Mouse (Mus musculus): Measurements from ENCODE around the gene Ap4e1. TPM values are rescaled to one million over a fixed set of nuclear protein-coding genes. Genes with fewer than 3 reads are reported as not detected.

The Ap4e1 gene
- polyA plus RNA-seq, 1 experiment, result 2.5 TPM

DNA sequence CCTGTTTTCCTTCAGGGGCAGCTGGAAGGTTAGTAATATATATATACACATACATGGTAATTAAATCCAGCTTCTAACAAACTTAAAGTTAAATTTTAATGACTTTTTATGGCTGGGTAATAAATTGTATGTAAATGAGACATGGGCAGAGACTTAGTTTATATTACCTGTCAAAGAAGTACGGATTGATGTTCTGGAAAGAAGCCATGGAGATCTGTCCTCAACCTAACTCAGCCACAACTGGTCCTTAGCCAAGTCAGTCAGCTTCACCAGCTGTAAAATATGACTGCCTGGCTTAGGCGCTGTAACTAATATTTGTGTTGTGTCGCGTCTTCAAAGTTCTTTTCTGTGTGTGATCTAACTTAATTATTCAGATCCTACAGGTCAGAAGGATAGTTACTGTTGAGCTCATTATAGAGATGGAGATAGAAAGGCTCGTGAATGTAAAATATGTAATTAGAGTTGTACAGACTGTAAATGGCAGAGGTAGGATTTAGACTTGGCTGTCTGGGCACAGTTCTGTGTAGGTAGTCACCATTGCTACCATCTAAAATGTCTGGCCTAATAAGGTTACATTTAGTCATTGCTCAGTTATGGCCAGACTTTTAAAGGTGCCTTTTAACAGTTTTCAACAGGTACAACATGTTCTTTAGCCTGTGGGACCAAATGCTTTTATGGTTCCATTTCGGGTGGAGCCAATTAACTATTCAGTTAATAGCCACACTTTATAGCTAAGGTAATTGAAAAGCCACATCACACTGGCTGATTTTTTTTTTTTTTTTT is 13.9 kb upstream of the Ap4e1 start:
- no peak for TF ChIP-seq POLR2A (IDR thresholded peaks at IDR 0.05; ENCODE audit: low read depth, low read length)
- Histone ChIP-seq H3K4me3 (ENCODE audit: extremely low read depth, insufficient read depth, insufficient read length) (no peak overlapping the region), H3K27me3 (ENCODE audit: control insufficient read depth, insufficient read depth, low read length) (no peaks in the 10 kb centered on the region), H3K4me1 (ENCODE audit: control insufficient read depth, insufficient read depth, insufficient read length) (peaks cover 2% of the 10 kb centered on the region; the same call in 1 of the 2 replicates), H3K27ac (ENCODE audit: insufficient read depth, low read length) (no peak overlapping the region), H3K36me3 (ENCODE audit: control insufficient read depth, insufficient read depth, low read length) (no peaks in the 10 kb centered on the region)
- no peak for DNase-seq (ENCODE audit: low read depth in 1 of 2, low spot score in 2 of 2)
- WGBS, result 90% methylated on average over 6 of the region's 6 CpGs

DNA sequence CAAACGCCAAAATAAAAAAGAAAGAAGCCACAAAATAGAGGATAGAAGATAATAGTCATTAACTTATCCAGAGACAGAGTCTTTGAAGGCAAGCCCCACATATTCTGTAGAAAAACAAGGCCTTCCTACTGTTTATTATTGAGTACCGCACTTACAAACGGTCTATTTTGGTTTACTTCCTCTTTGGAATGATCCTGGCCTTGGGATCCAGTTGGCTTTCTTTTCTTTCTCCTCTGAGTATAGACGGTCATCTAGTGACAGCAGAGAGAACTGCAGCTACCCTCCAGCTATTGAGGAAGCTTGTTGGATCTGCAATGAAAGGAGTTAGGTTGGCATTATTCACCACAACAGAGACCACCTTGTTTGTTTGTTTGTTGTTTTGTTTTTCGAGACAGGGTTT is 11.8 kb upstream of the Ap4e1 start:
- no peak overlapping the region for H3K4me3 ChIP-seq (ENCODE audit: extremely low read depth, insufficient read depth, insufficient read length)
- H3K4me1 ChIP-seq (ENCODE audit: control insufficient read depth, insufficient read depth, insufficient read length), result no peaks in the 10 kb centered on the region
- WGBS, result 7% methylated on average over 5 of the region's 5 CpGs
- DNase-seq (ENCODE audit: low read depth in 1 of 2, low spot score in 2 of 2), result no peak
- no peak overlapping the region for H3K27ac ChIP-seq (ENCODE audit: insufficient read depth, low read length)
- no peaks in the 10 kb centered on the region for H3K36me3 ChIP-seq (ENCODE audit: control insufficient read depth, insufficient read depth, low read length)
- TF ChIP-seq CTCF (IDR thresholded peaks at IDR 0.05; ENCODE audit: extremely low read depth, insufficient read depth, insufficient read length, insufficient replicate concordance) (peak; percentile 17; the same call in 1 of the 2 replicates), POLR2A (IDR thresholded peaks at IDR 0.05; ENCODE audit: low read depth, low read length) (no peak)
- no peaks in the 10 kb centered on the region; the same call in 1 of the 2 replicates for H3K27me3 ChIP-seq (ENCODE audit: control insufficient read depth, insufficient read depth, low read length)

DNA sequence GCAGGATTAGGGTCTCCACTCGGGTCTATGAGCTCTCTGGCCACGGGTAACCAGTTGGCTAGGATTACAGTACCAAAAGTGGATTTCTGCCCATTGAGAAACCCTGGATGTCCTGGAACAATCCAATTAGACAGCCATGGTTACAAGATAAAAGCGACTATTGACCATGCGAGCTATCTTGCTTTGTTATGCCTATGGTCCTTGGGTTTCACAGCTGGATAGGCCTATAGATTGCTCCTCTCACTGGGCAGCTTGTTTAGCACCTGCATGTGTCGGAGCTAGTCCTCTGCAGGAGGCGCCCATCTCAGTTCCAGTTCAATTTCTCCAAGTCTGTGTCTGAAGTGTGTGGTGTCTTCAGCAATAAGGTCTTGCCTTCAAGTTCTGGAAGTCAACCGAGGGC is 10.3 kb upstream of the Ap4e1 start:
- no peak for DNase-seq (ENCODE audit: low read depth in 1 of 2, low spot score in 2 of 2)
- Histone ChIP-seq H3K27me3 (ENCODE audit: control insufficient read depth, insufficient read depth, low read length) (no peaks in the 10 kb centered on the region; the same call in 1 of the 2 replicates), H3K27ac (ENCODE audit: insufficient read depth, low read length) (no peak overlapping the region), H3K4me1 (ENCODE audit: control insufficient read depth, insufficient read depth, insufficient read length) (no peaks in the 10 kb centered on the region), H3K36me3 (ENCODE audit: control insufficient read depth, insufficient read depth, low read length) (no peaks in the 10 kb centered on the region), H3K4me3 (ENCODE audit: extremely low read depth, insufficient read depth, insufficient read length) (no peak overlapping the region)
- WGBS, result 84% methylated on average over 7 of the region's 7 CpGs
- no peak for TF ChIP-seq POLR2A (IDR thresholded peaks at IDR 0.05; ENCODE audit: low read depth, low read length)
- no peak for TF ChIP-seq CTCF (IDR thresholded peaks at IDR 0.05; ENCODE audit: extremely low read depth, insufficient read depth, insufficient read length, insufficient replicate concordance)

DNA sequence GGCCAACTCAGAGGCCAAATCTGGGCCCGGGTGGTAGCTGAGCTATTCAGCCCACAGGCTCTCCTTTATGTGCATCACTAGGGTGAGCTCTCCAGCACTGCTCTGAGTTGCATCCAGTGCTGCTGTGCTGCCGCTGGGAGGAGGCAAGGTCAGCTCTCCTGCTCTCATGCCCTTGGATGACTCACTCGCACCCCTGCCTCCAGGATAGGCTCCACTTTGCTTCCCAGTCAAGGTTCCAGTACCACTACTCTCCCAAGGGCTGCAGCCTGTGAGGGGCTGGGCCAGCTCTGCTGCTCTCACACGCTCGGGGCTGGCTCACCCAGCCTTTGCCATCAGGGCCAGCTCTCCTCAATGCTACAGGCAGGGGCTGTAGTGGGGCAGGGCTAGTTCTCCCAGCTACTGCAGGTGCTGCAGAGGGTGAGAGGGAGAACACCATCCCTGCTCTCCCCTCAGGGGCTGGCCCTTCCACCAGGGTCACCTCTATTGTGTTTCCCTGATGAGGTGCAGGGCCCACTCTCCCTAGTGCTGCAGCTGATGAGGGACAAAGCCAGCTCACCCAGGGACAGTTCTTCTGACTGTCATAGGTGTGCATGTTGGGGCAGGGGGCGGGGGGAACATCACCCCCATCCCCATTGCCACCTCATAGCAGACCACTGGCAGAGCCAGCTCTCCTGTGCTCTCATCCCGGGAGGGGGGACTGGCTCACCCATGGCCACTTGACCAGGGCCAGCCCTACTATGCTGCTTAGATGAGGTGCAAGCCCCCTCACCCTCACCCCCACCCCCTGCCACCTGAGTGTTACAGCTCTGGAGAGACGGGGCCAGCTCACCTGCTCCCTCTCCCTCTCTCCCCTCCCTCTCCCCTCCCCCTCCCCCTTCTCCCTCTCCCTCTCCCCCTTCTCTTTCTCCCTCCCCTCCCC is 7.9 kb upstream of the Ap4e1 start:
- no peak for TF ChIP-seq CTCF (IDR thresholded peaks at IDR 0.05; ENCODE audit: extremely low read depth, insufficient read depth, insufficient read length, insufficient replicate concordance)
- TF ChIP-seq POLR2A (IDR thresholded peaks at IDR 0.05; ENCODE audit: low read depth, low read length), result no peak
- 89% methylated on average over 7 of the region's 8 CpGs for WGBS
- no peaks in the 10 kb centered on the region for H3K36me3 ChIP-seq (ENCODE audit: control insufficient read depth, insufficient read depth, low read length)

DNA sequence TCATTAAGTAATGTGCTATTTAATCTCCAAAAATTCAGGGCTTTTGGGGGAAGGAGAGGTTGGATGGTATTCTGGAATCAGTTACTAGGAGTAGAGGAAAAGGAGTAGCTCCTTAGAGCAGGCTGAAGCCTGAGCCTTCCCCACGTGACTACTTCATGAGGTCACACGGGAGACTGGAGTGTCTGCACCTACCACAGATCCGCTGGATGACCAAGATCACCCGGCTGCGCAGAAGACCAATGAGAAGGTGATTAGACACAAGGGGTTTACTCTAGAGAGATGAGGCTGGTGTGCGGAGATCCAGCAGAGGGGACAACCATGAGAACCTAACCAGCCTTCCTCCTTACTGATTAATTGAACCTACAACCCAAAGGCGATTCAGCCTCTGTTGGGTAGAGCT is 4.5 kb upstream of the Ap4e1 start:
- WGBS, result 91% methylated on average over 7 of the region's 7 CpGs
- H3K27me3 ChIP-seq (ENCODE audit: control insufficient read depth, insufficient read depth, low read length), result peaks cover 2% of the 10 kb centered on the region; the same call in 1 of the 2 replicates
- TF ChIP-seq POLR2A (IDR thresholded peaks at IDR 0.05; ENCODE audit: low read depth, low read length), result no peak
- no peak for TF ChIP-seq CTCF (IDR thresholded peaks at IDR 0.05; ENCODE audit: extremely low read depth, insufficient read depth, insufficient read length, insufficient replicate concordance)
- no peaks in the 10 kb centered on the region for H3K36me3 ChIP-seq (ENCODE audit: control insufficient read depth, insufficient read depth, low read length)
- no peak for DNase-seq (ENCODE audit: low read depth in 1 of 2, low spot score in 2 of 2)
- no peak overlapping the region for H3K27ac ChIP-seq (ENCODE audit: insufficient read depth, low read length)
- H3K4me3 ChIP-seq (ENCODE audit: extremely low read depth, insufficient read depth, insufficient read length), result no peak overlapping the region
- no peaks in the 10 kb centered on the region for H3K4me1 ChIP-seq (ENCODE audit: control insufficient read depth, insufficient read depth, insufficient read length)

More for the DNA sequence above, 7.9 kb upstream of the Ap4e1 start:
- Histone ChIP-seq H3K4me3 (ENCODE audit: extremely low read depth, insufficient read depth, insufficient read length) (no peak overlapping the region), H3K4me1 (ENCODE audit: control insufficient read depth, insufficient read depth, insufficient read length) (no peaks in the 10 kb centered on the region), H3K27ac (ENCODE audit: insufficient read depth, low read length) (no peak overlapping the region), H3K27me3 (ENCODE audit: control insufficient read depth, insufficient read depth, low read length) (peaks cover 2% of the 10 kb centered on the region; the same call in 1 of the 2 replicates)
- DNase-seq (ENCODE audit: low read depth in 1 of 2, low spot score in 2 of 2), result no peak

DNA sequence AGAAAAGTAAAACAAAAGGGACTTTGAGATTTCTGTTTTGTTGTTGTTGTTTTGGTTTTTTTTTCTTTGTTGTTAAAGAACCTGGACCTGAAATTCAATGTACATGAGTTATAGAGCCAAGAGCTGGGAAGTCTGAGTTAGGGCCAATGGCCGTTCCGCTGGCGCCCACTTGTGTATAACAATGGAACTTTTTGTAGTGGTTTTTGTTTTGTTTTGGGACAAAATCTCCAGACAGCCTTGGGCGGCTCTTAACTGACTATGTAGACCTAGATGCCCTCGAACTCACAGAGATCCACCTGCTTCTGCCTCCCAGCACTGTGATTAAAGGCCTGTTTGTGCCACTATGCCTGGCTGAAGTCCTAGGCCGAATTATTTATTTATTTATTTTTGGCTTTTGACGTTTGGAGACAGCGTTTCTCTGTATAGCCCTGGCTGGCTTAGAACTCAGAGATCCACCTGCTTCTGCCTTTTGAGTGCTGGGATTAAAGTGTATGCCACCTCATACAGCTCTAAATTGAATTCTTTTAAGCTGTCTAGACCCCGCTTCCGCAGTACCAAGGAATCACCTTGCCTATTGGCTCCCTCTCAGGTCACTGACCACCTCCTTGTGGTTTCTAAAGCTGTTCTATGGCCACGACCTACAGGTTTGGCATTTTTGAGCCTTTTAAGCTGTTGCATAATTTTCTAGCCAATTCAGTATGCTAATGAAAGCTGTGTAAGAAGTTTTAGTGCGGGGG is 1.7 kb upstream of the Ap4e1 start:
- DNase-seq (ENCODE audit: low read depth in 1 of 2, low spot score in 2 of 2), result peak; percentile 38 to 58
- Histone ChIP-seq H3K4me3 (ENCODE audit: extremely low read depth, insufficient read depth, insufficient read length) (peak overlapping the region; percentile 53), H3K4me1 (ENCODE audit: control insufficient read depth, insufficient read depth, insufficient read length) (no peaks in the 10 kb centered on the region; the same call in 1 of the 2 replicates), H3K27ac (ENCODE audit: insufficient read depth, low read length) (no peak overlapping the region), H3K36me3 (ENCODE audit: control insufficient read depth, insufficient read depth, low read length) (no peaks in the 10 kb centered on the region), H3K27me3 (ENCODE audit: control insufficient read depth, insufficient read depth, low read length) (peaks cover 2% of the 10 kb centered on the region; the same call in 1 of the 2 replicates)
- TF ChIP-seq POLR2A (IDR thresholded peaks at IDR 0.05; ENCODE audit: low read depth, low read length), result no peak
- TF ChIP-seq CTCF (IDR thresholded peaks at IDR 0.05; ENCODE audit: extremely low read depth, insufficient read depth, insufficient read length, insufficient replicate concordance), result peak; percentile 60; the same call in 1 of the 2 replicates
- WGBS, result 27% methylated on average over 12 of the region's 12 CpGs
